Mouse (Mus musculus) spleen, postnatal 36 days (tissue): ENCODE measurements around the gene Rgs9.
"Not testable (repeated sequence)": the region's sequence is repeated elsewhere in the genome, so short reads cannot be mapped to it uniquely, and the experiment has no call there.

Experiments used
- DNase-seq, 2 experiments: peaks; one replicate each; pipeline ENCODE4 v3.0.0; 2022; ENCODE audit warnings: low spot score in 2 of 2, mixed read lengths in 1 of 2

The Rgs9 gene

DNA sequence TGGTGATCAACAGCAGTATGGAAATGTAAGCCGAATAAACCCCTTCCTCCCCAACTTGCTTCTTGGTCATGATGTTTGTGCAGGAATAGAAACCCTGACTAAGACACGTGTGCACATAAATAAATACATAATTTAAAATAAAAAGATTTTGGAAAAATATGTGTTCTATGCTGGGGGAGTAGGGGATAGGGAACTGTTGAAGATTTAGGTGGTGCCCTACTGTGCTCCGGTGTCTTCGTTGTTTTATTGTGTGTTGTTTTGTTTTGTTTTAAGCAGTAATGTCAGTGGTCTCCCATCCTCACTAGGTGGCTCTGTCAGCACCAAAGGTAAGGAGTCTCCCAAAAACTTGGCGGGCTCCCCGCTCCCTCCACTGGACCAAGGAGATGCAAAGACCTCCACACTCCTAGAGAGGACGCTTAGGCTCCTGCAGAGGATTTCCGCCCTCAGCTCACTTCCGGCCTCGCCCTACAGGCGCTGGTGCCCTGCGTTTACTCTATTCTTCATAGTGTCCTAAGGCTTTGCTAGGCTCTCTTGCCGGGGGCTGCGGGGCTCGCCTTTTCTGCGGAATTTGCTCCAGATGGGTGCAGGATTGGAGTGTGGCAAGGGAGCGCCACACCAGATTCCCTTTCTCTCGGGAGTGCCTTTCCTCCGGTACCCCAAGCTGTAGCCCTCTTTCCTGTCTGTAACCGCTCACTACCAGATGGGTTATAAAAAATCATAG is 14.1 kb upstream of the Rgs9 start:
- DNase-seq, result peak; percentile 71 to 75

DNA sequence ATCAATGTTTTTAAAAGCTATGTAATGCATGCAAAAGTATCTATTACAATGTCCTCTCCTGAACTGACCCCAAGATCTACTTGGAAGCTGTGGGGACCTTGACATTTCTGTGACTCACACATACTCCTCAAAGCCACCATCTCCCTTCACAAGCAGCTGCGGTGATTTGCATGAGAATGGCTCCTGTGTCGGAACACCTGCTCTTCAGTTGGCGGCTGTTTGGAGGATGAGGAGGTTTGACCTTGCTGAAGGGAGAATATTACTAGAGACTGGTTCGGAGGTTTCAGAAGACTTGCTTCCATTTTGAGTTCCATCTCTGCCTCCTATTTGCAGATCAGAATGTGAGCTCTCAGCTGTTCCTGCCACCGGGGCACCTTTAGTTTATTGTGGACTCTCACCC is 7.8 kb upstream of the Rgs9 start:
- no peak for DNase-seq

DNA sequence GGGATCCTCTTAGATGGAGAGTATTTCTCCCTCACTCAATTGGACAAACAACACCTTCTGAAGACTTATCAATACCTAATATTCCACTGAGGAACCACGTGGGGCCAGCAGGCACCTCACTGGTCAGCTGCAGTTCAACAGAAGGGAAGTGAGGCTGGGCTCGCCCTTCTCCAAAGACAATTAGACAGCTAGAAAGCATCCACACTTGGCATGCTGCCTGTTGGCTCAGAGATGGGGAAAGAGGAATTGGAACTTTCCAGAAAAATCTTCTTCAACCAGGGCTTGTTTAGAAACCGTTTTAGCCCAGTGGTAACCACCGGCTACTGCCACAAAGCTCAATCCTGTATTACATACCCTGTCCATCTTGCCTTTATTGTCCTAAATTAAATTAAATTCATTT is 4.4 kb upstream of the Rgs9 start:
- DNase-seq, result peak; percentile 8 to 16

DNA sequence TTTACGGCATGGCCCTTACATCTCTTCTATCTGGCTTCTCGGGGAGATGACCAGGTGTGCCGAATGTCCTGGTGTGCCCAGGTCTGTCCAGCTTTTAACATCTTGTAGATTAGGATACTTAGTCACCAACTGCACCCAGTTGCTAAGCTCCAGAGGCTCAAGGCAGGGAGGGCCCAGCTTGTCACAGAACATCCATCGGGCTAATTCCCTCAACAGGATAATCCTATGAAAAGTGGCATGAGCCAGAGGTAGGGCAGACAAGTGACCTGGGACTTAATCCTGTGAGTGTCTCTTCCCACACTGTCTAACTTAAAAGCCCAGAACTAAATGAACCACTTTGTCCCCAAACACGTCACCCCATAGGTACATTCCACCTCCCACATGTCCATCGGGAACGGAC is 898 bp downstream of the Rgs9 start:
- no peak for DNase-seq

DNA sequence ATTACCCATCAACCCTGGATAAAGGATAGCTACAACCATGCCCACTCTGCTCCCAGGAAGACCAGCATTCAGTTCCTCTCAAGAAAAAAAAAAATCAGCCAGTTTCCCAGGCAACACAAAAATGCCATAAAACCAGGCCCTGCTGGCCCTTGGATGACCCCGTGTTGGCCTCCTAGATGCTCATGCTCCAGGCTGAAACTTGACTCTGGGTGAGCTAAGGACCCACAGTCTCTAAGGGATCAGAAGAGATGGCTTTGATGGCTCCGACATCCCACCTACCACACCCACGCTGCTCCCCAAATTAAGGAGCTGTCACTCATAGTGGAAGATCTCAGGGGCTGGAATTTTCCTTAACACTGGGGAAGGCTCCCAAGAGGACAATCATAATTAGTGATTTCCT is 5.9 kb downstream of the Rgs9 start:
- no peak for DNase-seq

DNA sequence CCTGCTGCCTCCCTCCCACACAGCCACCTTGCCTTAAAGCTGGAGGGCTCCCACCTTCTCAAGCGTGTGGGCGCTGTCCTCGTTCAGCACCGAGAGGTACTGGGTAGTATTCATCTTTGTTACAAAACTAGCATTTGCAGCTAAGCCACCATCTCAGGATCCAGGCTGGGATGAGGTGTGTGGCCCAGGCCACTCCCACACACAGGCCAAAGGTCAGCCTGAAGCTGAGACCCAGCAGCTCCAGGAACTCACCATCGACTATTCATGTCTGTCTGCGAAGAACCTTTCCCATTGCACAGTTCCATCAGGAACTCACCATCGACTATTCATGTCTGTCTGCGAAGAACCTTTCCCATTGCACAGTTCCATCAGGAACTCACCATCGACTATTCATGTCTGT is 8.6 kb downstream of the Rgs9 start:
- DNase-seq, result not testable (repeated sequence)

DNA sequence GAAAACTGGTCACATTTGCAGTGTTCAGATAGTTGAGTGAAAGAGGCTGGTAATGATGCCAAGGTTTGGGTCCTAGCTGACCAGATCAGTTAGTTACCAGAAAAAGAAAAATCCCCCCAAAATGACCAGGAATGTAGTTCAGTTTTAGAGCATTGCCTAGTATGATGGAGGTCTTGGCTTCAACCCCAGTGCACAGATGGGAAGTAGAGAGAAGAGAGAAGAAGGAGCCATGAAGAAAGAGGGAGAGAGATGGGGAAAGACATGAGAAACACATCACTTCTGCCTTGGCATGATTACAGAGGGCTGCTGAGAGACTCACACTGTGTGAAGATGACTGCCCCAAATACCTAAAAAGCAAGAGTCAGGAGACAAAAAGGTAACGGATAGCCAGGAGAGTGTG is 13.1 kb downstream of the Rgs9 start:
- DNase-seq, result no peak

DNA sequence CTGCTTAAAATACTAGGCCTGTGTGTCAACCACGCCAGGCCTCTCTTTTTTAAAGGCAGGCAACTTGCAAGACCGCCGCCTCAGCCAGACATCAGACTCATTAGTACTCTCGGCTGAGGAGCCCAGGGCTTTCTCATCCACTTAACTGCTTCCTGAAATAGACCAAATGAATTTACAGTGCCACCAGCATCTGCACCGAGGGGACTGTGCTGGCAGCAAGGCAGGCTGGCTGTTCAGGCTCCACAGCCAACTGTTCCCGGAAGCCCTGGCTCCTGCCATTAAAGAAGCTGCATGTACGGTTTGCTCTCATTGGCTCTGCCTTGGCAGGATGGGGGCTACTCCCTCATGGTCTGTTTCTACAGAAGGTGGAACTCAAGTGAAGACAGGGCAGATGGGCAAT is 19.7 kb downstream of the Rgs9 start:
- DNase-seq, result no peak

DNA sequence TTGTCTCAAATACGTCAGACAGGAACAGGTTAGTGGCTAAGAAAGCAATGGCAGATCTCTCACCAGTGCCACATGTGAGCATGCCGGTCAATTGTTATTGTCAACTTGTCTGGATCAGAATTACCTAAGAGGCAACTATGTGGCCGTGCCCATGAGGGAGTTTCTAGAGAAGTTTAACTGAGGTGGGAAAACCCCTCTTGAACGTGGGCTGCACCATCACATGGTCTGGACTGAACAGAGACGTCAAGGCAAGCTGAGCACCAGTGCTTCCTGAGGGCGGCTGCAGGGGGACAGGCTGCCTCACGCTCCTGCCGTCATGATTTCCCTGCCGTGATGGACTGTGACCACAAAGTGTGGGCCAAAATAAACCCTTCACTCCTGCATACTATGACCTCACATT is 26.5 kb downstream of the Rgs9 start:
- DNase-seq, result no peak

DNA sequence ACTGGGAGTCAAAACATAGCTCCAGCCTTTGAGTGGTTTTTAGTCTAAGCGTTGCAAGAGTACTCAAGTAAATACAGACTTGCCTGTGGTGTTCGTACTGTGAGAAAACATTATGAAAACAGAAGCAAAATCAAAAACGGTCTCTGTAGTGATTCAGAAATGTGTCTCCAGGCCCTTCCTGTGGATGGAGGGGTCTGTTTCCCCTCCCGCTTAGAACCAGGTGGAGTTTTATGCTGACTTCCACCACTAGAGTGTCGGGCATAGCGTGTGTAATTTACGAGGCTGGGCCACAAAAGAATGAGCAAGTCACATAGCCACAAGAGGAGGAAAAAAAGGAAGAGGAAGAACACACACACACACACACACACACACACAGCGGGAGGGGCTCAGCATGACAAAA is 27.6 kb downstream of the Rgs9 start:
- no peak for DNase-seq

DNA sequence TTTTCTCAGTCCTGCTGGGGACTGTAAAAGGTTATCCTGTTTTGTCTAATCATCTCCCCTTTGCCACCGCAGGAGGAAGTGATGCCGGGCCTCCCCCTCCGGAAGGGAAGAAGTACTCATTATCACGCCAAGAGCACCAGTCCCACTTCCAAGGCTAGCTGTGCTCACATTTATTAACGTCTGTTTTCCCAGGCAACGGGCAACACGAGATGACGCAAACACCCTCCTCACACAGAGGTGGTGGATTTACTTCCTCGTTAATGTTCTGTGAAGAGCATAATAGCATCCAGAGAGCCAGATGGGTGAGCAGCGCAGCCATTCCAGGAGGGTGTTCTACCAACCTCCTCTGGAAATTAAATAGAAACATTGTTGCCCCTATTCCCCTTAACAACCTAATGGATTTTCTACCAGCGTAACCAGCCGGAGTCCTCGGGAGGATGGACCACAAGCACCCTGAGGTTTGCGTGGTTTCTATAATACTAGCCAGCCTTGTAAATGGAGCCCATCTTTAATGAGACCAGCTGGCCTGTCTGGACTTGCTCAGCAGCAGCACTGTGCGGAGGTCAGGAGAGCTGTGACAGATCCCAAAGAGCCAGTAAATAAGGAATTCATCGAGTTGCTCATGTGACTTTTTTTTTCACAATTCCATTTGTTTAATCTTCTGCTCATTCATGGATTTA is 28.1 kb downstream of the Rgs9 start:
- no peak for DNase-seq

DNA sequence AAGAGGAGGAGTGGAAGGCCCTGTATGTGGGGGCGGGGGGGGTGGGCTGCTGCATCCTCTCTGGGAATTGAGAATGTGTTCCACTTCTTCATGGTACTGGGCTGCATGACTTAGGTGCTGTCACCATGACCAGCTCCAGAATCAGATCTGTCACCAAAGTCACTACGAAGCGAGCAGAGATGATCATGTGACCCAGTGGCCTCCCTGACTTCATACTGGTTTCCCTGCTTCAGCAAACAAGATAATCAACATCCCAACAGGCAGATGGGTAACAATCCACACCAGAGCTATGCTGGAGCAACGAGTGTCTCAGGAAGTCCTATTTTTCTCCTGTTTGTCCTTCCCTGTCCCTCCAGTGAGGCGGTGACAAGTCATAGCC is 28.7 kb downstream of the Rgs9 start:
- DNase-seq, result no peak

DNA sequence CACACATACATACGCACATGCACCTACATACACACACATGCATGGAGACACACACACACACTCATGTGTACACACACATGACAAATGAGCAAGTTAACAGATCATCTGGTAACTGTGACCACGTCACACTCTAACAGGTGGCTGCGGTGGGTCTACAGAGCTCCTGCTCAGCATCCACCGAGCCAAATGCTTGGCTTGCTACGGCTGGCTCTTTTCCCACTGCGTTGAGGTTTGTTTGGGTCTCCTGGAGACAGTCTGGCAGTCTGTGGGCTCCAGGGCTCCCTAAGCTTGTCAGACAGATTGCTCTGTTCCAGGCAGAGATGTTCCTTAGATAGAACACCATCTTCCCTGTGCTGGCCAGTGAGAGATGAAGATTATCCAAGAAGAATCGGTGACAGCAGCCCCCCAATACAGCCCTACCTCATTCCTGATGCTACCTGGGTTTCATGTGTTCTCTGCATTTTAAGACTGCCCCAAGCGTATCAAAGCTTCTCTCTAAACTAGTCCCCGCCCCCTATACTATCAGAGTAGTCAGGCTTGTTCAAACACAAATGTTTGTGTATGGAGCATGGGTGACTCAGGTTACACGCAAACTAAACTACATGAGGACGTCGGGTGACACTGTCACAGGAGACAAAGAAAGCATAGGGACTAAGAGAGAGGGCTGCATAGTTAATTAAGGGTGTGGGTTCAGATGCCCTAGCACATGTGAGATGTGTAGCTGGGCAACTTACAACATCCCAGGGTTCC is 31.6 kb downstream of the Rgs9 start:
- DNase-seq, result no peak

DNA sequence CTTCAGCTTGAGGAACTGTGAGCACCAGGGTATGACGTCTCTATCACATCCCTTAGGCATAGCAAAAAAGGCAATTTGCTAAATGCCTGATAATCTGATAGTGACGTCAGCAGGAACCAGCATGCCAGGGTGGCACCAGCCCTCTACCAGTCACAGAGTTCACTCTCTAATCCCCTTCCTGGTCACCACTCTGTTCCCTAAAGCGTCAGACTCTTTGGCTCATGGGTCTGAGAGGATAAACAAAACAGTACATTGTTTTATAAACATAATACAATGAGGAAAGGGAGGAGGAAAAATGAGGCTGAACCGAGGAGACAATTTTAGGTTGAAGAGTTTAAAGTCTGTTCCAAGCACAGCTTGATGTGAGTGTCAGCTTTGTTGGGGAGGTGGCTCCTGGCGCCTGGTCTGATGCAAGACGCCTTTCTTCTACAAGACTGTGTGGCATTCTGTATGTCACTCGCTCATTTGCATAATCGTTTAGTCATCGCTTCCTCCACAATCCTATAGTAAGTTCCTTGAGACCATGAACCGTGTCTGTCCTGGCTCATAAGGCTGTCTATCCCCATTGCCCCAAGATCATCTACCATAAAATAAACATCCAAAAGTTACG is 33.7 kb downstream of the Rgs9 start:
- DNase-seq, result no peak

DNA sequence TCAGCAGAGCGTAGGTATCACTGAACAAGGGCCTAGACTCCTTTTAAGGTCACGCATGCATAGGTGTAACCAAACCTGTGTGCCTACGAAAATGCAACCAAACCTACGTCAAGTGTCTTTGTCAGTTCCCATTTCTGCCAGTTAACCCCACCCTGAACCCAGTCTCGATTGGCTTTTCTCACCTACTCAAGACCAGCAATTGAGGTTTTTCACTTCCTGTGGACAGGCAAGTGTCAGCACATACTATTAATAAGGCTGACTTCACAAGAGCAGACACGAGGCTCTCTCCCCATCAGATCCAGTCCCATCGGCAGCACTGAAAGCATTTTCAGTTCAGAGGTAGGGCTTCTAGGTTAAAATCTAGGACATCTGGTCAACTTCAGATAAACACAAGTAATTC is 37.4 kb downstream of the Rgs9 start:
- no peak for DNase-seq

DNA sequence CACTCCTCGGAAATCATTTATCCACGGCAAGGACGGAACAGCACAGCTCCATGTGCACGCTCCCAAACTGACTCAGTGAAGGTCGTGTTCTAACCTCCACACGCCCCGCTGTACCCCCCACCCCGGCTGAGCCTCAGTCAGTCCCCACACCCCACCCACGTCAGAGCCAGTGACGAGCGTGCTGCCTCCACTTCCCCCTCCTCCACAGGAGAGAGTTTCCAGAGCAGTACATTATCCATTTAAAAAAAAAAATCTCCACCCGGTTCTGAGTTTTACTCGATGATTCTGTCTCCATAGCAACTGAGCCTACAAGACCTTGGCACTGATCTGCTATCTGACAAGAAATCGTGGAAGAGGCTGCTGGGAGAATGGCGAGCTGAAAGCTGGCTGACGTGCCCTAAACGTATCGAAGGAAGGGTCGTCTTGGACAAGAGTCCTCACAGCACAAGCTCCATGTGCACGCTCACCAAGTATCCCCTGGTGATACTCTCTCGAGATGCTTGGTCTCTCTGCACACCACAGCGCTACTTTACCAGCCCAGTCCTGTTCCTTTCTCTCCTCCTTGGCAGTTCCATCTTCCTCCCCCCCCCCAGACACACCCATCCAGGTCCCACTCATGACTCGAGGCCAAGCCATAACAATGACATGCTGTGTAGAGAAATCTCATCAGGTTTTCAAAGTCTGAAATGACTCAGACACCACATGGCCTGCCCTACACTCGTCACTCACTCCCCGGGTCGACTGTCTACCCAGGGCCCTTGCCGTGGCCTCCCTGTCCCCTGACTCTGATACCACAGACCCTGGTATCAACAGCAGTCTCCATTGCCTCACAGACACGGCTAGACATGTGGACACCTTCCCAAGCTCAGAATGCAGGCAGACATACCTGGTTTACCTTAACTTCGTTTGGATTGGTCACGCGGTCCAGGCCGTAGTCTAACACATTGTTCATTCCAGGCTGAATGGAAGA is 38.7 kb downstream of the Rgs9 start:
- no peak for DNase-seq

DNA sequence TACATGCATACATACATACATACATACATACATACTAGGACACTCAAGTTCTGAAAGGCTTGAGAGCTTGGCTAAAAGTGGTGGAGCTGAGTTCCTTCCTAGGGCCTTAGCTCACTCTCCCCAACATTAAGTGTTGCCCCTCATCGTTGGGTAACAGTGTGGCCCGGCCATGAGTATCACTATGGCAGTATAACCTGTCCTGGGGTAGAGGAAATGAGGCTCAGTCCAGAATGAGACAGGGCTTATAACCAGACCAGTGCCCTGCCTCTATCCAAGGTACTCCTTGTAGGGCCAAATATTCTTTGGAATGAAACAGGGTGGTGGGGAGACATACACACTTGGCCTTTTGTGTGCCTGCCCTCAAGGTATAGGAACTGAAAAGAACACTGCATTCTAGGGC is 40.1 kb downstream of the Rgs9 start:
- no peak for DNase-seq

DNA sequence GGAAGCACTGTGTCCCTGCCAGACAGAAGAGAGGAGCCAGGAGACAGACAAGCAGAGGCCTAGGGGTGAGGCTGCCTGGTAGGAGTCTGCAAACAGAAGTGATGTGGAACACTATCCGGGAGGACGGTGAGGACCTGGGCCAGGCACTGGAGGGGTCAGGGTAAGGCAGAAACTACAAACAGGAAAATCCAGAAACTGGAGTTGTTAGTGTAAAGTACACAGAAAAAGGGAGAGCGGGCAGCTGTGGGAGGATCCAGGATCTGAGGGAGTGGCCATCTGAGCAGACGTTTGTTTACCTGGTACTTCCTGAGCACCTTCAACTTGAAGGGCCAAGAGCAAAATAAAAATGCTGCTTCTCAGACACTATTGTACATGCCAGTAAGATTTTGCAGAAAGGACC is 42.9 kb downstream of the Rgs9 start:
- DNase-seq, result no peak

DNA sequence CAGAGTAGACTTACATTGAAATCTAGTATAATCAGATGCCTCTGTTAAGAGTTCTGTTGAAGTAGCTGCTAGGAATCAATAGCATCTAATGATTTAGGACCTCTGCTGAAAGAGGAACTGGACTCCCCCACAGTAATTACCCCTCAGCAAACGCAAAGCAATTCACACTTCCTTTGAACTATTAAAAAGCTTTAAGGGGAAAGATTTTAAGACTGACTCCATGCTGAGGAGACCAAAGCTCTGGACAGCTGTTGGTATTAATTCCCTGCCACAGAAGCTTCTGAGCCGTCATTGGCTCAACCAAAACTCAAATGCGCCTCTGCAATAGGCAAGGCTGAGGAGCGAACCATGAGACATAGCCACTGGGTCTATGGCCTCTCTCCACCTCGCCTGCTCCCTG is 45.4 kb downstream of the Rgs9 start:
- DNase-seq, result no peak

DNA sequence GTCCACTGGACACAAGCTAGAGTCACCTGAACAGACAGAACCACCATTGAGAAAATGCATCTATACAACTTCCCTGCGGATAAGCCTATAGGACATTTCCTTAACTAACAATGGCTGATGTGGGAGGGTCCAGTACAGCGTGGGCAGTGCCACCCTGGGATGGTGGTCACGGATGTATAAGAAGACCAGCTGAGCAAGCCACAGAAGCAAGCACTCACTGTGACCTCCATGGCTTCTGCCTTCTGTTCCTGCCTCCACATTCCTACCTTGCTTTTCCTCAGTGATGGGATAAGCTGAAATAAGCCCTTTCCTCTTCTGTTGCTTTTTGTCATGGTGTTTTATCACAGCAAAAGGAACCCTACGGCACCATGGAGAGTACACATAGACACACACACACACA is 47.4 kb downstream of the Rgs9 start:
- DNase-seq, result no peak

DNA sequence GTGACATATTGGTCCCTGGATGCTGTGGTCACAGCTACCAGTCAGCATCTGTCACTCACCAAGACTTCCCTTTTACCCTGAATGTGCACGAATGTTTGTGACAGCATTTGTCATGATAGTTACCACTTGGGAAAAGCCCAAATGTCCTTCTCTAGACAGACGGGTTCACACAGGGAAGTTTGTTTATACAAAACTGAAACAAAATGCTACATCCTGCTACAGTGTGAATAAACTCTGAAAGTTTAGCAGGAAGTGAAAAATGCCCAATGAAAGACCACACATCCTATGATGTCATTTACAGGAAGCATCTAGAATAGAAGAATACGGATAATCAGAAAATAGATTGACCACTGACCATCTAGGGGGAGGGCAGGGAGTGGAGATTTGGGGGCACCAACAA is 51.0 kb downstream of the Rgs9 start:
- no peak for DNase-seq
